Mouse (Mus musculus) heart, adult 2 months (tissue): ENCODE data around the gene Zdhhc18. TPM values are rescaled to one million over a fixed set of nuclear protein-coding genes. Genes with fewer than 3 reads are reported as not detected.

Source experiments
- DNase-seq, 2 experiments: peaks; one replicate each; pipeline ENCODE4 v3.0.0; 2021
- H3K27ac ChIP-seq: fragments of 200-600 bp; 2 replicates; pipeline ENCODE4 v1.8.1; 2022
- H3K27me3 ChIP-seq: fragments of 200-500 bp; 2 replicates; pipeline ENCODE4 v1.6.1; 2012; ENCODE audit warnings: mild to moderate bottlenecking, low read length, inconsistent platforms, mixed read lengths; ENCODE audit not compliant: control insufficient read depth, insufficient read depth
- H3K36me3 ChIP-seq: fragments of 200-500 bp; 2 replicates; pipeline ENCODE4 v1.6.1; 2012; ENCODE audit warnings: low read length, inconsistent platforms; ENCODE audit not compliant: control insufficient read depth, insufficient read depth
- H3K4me1 ChIP-seq: fragments of 200-500 bp; 2 replicates; pipeline ENCODE4 v1.6.1; 2011; ENCODE audit warnings: low read length; ENCODE audit not compliant: control insufficient read depth, insufficient read depth
- H3K4me3 ChIP-seq: fragments of 200-600 bp; 2 replicates; pipeline ENCODE4 v1.8.1; 2022
- H3K79me2 ChIP-seq: fragments of 200-500 bp; replicated peaks from 2 replicates; pipeline ENCODE4 v1.6.1; 2012; ENCODE audit warnings: mild to moderate bottlenecking, inconsistent platforms, low read length, moderate library complexity, mixed read lengths; ENCODE audit not compliant: control insufficient read depth, insufficient read depth
- H3K9ac ChIP-seq: fragments of 200-500 bp; 2 replicates; pipeline ENCODE4 v1.6.1; 2012; ENCODE audit warnings: low read depth, mild to moderate bottlenecking, control low read depth, inconsistent platforms, low read length, mixed read lengths
- CTCF ChIP-seq: fragments of 200-600 bp; IDR thresholded peaks from 2 replicates; pipeline ENCODE4 v1.8.1; 2022; ENCODE audit warnings: antibody characterized with exemption, mild to moderate bottlenecking, moderate library complexity
- EP300 ChIP-seq: fragments of 200-500 bp; IDR thresholded peaks from 2 replicates; pipeline ENCODE4 v1.6.1; 2011; ENCODE audit warnings: low read depth, low read length, control low read depth; ENCODE audit not compliant: insufficient read depth
- POLR2A ChIP-seq: fragments of 200-500 bp; IDR thresholded peaks from 2 replicates; pipeline ENCODE4 v1.6.1; 2011; ENCODE audit warnings: mild to moderate bottlenecking, low read depth, low read length, control low read depth; ENCODE audit not compliant: insufficient read depth
- WGBS: fragments of 180-500 bp; shearing (Covaris S2); methylation state at CpG from one replicate; pipeline ENCODE4 v1.1.7; 2018; 5-methylcytosine and 5-hydroxymethylcytosine counted together
- intact Hi-C: fragments of 180-260 bp; cut with DNase I; formaldehyde crosslinking; loops from one replicate; pipeline ENCODE4 v1.15.1; 2025
- polyA plus RNA-seq: library from polyadenylated mRNA; depleted of rRNA; stranded (reverse); fragments of >200 nt; gene quantifications from 2 replicates; pipeline ENCODE4 v1.2.3, GENCODE M21; 2012
- total RNA-seq, 2 experiments: library from RNA; stranded (reverse); gene quantifications; 2 replicates each; pipeline ENCODE4 v1.2.3; 2021

The Zdhhc18 gene
- total and polyA plus RNA-seq, 3 experiments = 21.3 to 37.3 (median 27.7) TPM

DNA sequence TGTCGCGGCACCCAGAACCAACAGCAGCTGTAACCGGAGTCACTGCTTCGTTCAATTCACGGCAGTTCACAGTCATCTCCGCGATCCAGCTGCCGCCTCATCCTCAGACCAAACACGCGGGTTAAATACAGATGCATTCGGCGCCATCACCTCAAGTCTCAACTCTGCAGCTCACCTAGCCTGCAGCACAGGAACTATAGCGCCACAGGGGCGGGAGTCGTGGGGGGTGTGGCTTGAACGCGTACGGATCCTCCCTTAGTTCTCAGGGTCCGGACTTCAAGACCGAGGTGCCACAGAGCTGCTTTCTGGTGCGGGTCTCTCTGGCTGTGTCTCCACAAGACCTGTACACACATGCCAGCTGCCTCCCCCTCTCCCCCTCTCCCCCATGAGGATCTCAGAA, 4.3 kb downstream of the Zdhhc18 start:
- no peaks in the 10 kb centered on the region for H3K27me3 ChIP-seq
- TF ChIP-seq EP300 (no peak), CTCF (no peak), POLR2A (no peak)
- no peak overlapping the region for H3K27ac ChIP-seq
- no peaks in the 10 kb centered on the region for H3K36me3 ChIP-seq
- H3K9ac ChIP-seq = no peak overlapping the region
- intact Hi-C loops = loop anchor here (5.0 kb wide), 1 partner anchor 33 kb away; no protein-coding TSS in a partner anchor
- DNase-seq = no peak
- 51% methylated on average over 21 of the region's 21 CpGs for WGBS
- no peak overlapping the region for H3K4me3 ChIP-seq
- peaks cover 6% of the 10 kb centered on the region for H3K4me1 ChIP-seq
- H3K79me2 ChIP-seq = no peaks in the 10 kb centered on the region

DNA sequence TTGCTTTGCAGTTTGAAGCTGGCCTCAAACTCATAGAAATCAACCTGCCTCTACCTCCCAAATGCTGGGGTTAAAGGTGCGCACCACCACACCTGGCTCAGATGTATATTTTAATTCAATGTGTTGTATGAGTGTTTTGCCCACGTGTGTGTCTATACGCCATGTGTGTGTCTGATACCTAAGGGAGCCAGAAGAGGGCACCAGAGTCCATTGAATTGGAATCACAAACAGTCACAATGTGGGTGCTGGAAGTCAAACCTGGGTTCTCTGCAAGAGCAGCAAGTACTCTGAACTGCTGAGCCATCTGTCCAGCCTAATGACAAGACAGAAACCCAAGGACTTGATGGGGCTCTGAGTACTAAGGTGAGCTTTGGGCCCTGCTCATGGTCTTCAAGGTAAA, 4.8 kb downstream of the Zdhhc18 start:
- Histone ChIP-seq H3K9ac (no peak overlapping the region), H3K27ac (no peak overlapping the region), H3K4me3 (no peak overlapping the region), H3K79me2 (no peaks in the 10 kb centered on the region), H3K4me1 (peaks cover 6% of the 10 kb centered on the region), H3K27me3 (no peaks in the 10 kb centered on the region), H3K36me3 (no peaks in the 10 kb centered on the region)
- TF ChIP-seq POLR2A (no peak), CTCF (peak; percentile 33), EP300 (no peak)
- intact Hi-C loops = loop anchor here (5.0 kb wide), 1 partner anchor 33 kb away; no protein-coding TSS in a partner anchor
- DNase-seq = no peak
- WGBS = 89% methylated on average over 3 of the region's 3 CpGs

DNA sequence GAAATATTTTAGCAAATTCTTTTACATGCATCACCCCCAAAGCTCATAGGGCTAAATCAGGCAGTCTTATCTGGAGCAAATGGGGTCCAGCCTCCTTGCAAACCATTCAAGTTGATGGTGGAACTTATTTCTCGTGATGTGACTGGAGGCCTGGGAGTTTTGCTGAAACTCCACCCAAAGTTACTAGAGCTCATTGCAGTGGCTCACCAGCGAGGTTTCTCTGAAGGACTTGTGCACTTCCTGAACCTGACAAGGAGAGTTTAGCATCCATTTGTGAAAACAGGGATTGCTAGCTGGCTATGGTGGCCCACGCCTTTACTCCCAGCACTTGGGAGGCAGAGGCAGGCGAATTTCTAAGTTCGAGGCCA, 15.9 kb downstream of the Zdhhc18 start:
- H3K79me2 ChIP-seq = peaks cover 3% of the 10 kb centered on the region
- H3K9ac ChIP-seq = no peak overlapping the region
- no peak for DNase-seq
- intact Hi-C loops = loop anchor here (5.0 kb wide), 1 partner anchor 37 kb away; no protein-coding TSS in a partner anchor
- no peaks in the 10 kb centered on the region for H3K27me3 ChIP-seq
- H3K4me1 ChIP-seq = peaks cover 11% of the 10 kb centered on the region
- H3K27ac ChIP-seq = peak overlapping the region; percentile 80
- TF ChIP-seq CTCF (no peak), EP300 (no peak), POLR2A (no peak)
- H3K36me3 ChIP-seq = no peaks in the 10 kb centered on the region
- 82% methylated on average over 5 of the region's 5 CpGs for WGBS
- no peak overlapping the region for H3K4me3 ChIP-seq

GRCm38 (mm10) chr4:133633332-133634042, 16.5 kb downstream of the Zdhhc18 start:
- H3K4me3 ChIP-seq = peak overlapping the region; percentile 33
- intact Hi-C loops = loop anchor here (2.0 to 5.0 kb wide), 2 partner anchors 17 to 36 kb away; partner anchors contain the start of gene Zdhhc18
- 8% methylated on average over 42 of the region's 47 CpGs for WGBS
- peak; percentile 94 to 98 for DNase-seq
- peaks cover 3% of the 10 kb centered on the region for H3K79me2 ChIP-seq
- TF ChIP-seq CTCF = peak; percentile 81
- no peak for TF ChIP-seq POLR2A
- TF ChIP-seq EP300 = 0 out of 2 replicates have a peak, but pooled peaks have one; percentile 25
- no peaks in the 10 kb centered on the region for H3K27me3 ChIP-seq
- H3K4me1 ChIP-seq = peaks cover 11% of the 10 kb centered on the region
- no peaks in the 10 kb centered on the region for H3K36me3 ChIP-seq
- H3K27ac ChIP-seq = peak overlapping the region; percentile 82
- H3K9ac ChIP-seq = peak overlapping the region; percentile 77

GRCm38 (mm10) chr4:133632483-133633327, 17.2 kb downstream of the Zdhhc18 start:
- Histone ChIP-seq H3K79me2 (peaks cover 3% of the 10 kb centered on the region), H3K36me3 (no peaks in the 10 kb centered on the region), H3K27me3 (no peaks in the 10 kb centered on the region), H3K27ac (peak overlapping the region; percentile 82), H3K9ac (peak overlapping the region; percentile 77), H3K4me3 (peak overlapping the region; percentile 64), H3K4me1 (peaks cover 11% of the 10 kb centered on the region)
- TF ChIP-seq EP300 (no peak), POLR2A (no peak)
- WGBS = 7% methylated on average over 66 of the region's 69 CpGs
- intact Hi-C loops = loop anchor here (2.0 to 5.0 kb wide), 2 partner anchors 18 to 35 kb away; partner anchors contain the start of gene Zdhhc18
- peak in 1 of 2 experiments; percentile 79 for DNase-seq
